Mouse (Mus musculus): ENCODE measurements around the gene Rnf213. TPM values are rescaled to one million over a fixed set of nuclear protein-coding genes. Genes with fewer than 3 reads are reported as not detected.

The Rnf213 gene
- total RNA-seq, 2 experiments from 2014 or later, result 4.1 to 6.9 TPM

GRCm38 (mm10) chr11:119393483-119393804 is 544 bp downstream of the Rnf213 start:
- Histone ChIP-seq H3K4me3 (peak overlapping the region; percentile 98), H3K27ac (peak overlapping the region; percentile 99)
- intact Hi-C loops (cut with DNase I), result no loop called here
- no peak for TF ChIP-seq CTCF (IDR thresholded peaks at IDR 0.05)
- peak; percentile 35 for DNase-seq

GRCm38 (mm10) chr11:119394210-119394609 is 1.3 kb downstream of the Rnf213 start:
- intact Hi-C loops (cut with DNase I), result no loop called here

GRCm38 (mm10) chr11:119395394-119395793 is 2.5 kb downstream of the Rnf213 start:
- no peak for DNase-seq
- intact Hi-C loops (cut with DNase I), result no loop called here
- TF ChIP-seq CTCF (IDR thresholded peaks at IDR 0.05), result no peak
- Histone ChIP-seq H3K27ac (no peak overlapping the region), H3K4me3 (no peak overlapping the region)

More at GRCm38 (mm10) chr11:119394210-119394609, 1.3 kb downstream of the Rnf213 start:
- Histone ChIP-seq H3K27ac (no peak overlapping the region), H3K4me3 (peak overlapping the region; percentile 98)
- TF ChIP-seq CTCF (IDR thresholded peaks at IDR 0.05), result no peak
- no peak for DNase-seq

- H3K27ac ChIP-seq, result no peak overlapping the region
- intact Hi-C loops (cut with DNase I), result no loop called here
- DNase-seq, result no peak
- no peak overlapping the region for H3K4me3 ChIP-seq
- no peak for TF ChIP-seq CTCF (IDR thresholded peaks at IDR 0.05)
These were observed 3.0 kb downstream of the Rnf213 start for GRCm38 (mm10) chr11:119395931-119396330.

- Histone ChIP-seq H3K4me3 (no peak overlapping the region), H3K27ac (no peak overlapping the region)
- DNase-seq, result no peak
- TF ChIP-seq CTCF (IDR thresholded peaks at IDR 0.05), result no peak
- intact Hi-C loops (cut with DNase I), result no loop called here
These were observed 3.6 kb downstream of the Rnf213 start for GRCm38 (mm10) chr11:119396461-119396860.

- intact Hi-C loops (cut with DNase I), result no loop called here
- DNase-seq, result no peak
- Histone ChIP-seq H3K4me3 (no peak overlapping the region), H3K27ac (peak overlapping the region; percentile 9; the same call in 1 of the 2 replicates)
- no peak for TF ChIP-seq CTCF (IDR thresholded peaks at IDR 0.05)
These were observed 9.7 kb downstream of the Rnf213 start for GRCm38 (mm10) chr11:119402501-119403160.

- Histone ChIP-seq H3K4me3 (no peak overlapping the region), H3K27ac (no peak overlapping the region)
- TF ChIP-seq CTCF (IDR thresholded peaks at IDR 0.05), result peak; percentile 77
- intact Hi-C loops (cut with DNase I), result no loop called here
- peak; percentile 40 for DNase-seq
These were observed 11.7 kb downstream of the Rnf213 start for GRCm38 (mm10) chr11:119404627-119405026.

GRCm38 (mm10) chr11:119407381-119407780 is 14.5 kb downstream of the Rnf213 start:
- Histone ChIP-seq H3K4me3 (no peak overlapping the region), H3K27ac (no peak overlapping the region)
- intact Hi-C loops (cut with DNase I), result no loop called here
- DNase-seq, result peak; percentile 22
- no peak for TF ChIP-seq CTCF (IDR thresholded peaks at IDR 0.05)

- no peak overlapping the region for H3K27ac ChIP-seq
- no peak for TF ChIP-seq CTCF (IDR thresholded peaks at IDR 0.05)
These were observed 15.1 kb downstream of the Rnf213 start for GRCm38 (mm10) chr11:119407977-119408376.

GRCm38 (mm10) chr11:119419327-119420118 is 26.6 kb downstream of the Rnf213 start:
- TF ChIP-seq CTCF (IDR thresholded peaks at IDR 0.05), result no peak
- intact Hi-C loops (cut with DNase I), result no loop called here
- no peak overlapping the region for H3K4me3 ChIP-seq
- no peak overlapping the region for H3K27ac ChIP-seq
- no peak for DNase-seq

More at GRCm38 (mm10) chr11:119407977-119408376, 15.1 kb downstream of the Rnf213 start:
- no peak for DNase-seq
- no peak overlapping the region for H3K4me3 ChIP-seq
- intact Hi-C loops (cut with DNase I), result no loop called here

GRCm38 (mm10) chr11:119420426-119420825 is 27.5 kb downstream of the Rnf213 start:
- intact Hi-C loops (cut with DNase I), result no loop called here
- no peak for DNase-seq
- no peak for TF ChIP-seq CTCF (IDR thresholded peaks at IDR 0.05)
- H3K27ac ChIP-seq, result no peak overlapping the region
- no peak overlapping the region for H3K4me3 ChIP-seq

GRCm38 (mm10) chr11:119427431-119427830 is 34.5 kb downstream of the Rnf213 start:
- no peak for TF ChIP-seq CTCF (IDR thresholded peaks at IDR 0.05)
- intact Hi-C loops (cut with DNase I), result no loop called here
- DNase-seq, result no peak
- no peak overlapping the region for H3K4me3 ChIP-seq
- no peak overlapping the region for H3K27ac ChIP-seq

GRCm38 (mm10) chr11:119427986-119428385 is 35.1 kb downstream of the Rnf213 start:
- no peak for DNase-seq
- Histone ChIP-seq H3K4me3 (no peak overlapping the region), H3K27ac (no peak overlapping the region)
- intact Hi-C loops (cut with DNase I), result no loop called here
- TF ChIP-seq CTCF (IDR thresholded peaks at IDR 0.05), result no peak

Measured in gastrocnemius, adult 2 months (tissue).